Mouse (Mus musculus) megakaryocyte, embryonic 14.5 days (primary cell): ENCODE results near the gene Adcy6.

Experiments used
- FLI1 ChIP-seq: IDR thresholded peaks from 2 replicates; pipeline ENCODE4 v1.6.1; 2012; ENCODE audit warnings: low read length, inconsistent platforms, mixed read lengths
- GATA1 ChIP-seq: IDR thresholded peaks from 3 replicates; pipeline ENCODE4 v1.6.1; 2012; ENCODE audit warnings: mixed read lengths, low read length, inconsistent platforms, borderline replicate concordance

GRCm38 (mm10) chr15:98614551-98614950, 4.7 kb upstream of the Adcy6 start:
- TF ChIP-seq FLI1 = no peak
- no peak for TF ChIP-seq GATA1
